Mouse (Mus musculus): Measurements from ENCODE around the gene Figla.

Figla gene

GRCm38 (mm10) chr6:86070277-86070676 lies 54.3 kb downstream of the Figla start:
- DNase-seq (ENCODE audit: low spot score): no peak

All from testis, postnatal 14 days (tissue).